Mouse (Mus musculus): Measurements from ENCODE around the gene Ssbp1. TPM values are rescaled to one million over a fixed set of nuclear protein-coding genes. Genes with fewer than 3 reads are reported as not detected.

The Ssbp1 gene
- polyA plus RNA-seq, 1 experiment from 2014 or later = 135 TPM

DNA sequence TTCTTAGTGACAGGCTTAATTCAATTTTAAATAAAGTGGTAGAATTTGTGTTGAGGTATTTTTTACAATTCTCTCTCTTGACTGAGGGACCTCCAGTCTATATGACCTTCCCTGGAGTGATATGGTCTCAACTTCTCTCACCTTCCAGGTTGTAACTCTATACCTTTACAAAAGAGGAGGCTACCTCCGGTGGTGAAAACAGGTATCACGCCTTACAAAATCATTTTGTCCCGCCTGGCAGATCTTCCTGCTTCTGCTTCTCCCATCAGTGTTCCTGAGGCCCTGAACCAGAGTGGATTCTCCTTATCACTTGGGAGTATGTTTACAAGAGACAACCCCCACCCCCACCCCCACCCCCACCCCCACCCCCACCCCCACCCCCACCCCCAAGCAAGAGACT, 29.4 kb upstream of the Ssbp1 start:
- H3K36me3 ChIP-seq (ENCODE audit: control insufficient read depth, insufficient read depth, low read length) = no peaks in the 10 kb centered on the region
- ATAC-seq (ENCODE audit: insufficient read depth, low FRiP score) = no peak

DNA sequence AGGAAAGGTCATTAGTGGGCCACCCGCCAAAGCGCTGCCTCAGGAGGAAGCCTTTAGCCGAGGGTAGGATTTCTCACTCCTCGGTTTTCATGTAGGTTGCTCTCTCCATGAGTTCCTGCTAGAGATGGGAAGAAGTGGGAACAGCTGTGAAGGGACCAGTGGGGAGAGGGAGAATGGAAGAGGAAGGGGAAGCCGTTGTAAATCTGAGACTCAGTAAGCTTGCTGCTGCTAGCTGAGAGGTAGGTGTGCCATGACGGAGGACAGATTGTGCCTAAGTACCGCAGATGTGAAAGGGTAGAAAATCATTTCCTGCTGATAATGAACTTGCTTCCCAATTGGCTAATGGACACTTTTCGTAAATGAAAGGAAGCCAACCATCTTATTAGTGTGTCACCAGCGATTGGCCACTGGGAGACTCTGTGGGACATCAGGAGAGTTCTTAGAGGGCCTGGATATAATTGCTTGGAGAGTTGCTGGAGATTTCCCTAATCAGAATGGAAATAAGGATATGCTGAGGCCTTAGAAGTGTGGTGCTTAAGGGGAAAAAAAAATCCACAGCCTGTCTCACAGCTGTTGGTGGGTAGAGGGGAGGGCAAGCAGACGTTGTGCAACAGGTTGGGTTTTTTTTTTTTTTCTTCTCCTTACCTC, 27.7 kb upstream of the Ssbp1 start:
- H3K27me3 ChIP-seq (ENCODE audit: control insufficient read depth, insufficient read depth, low read length) = peaks cover 4% of the 10 kb centered on the region
- no peaks in the 10 kb centered on the region for H3K9me3 ChIP-seq (replicated peaks; ENCODE audit: control insufficient read depth, low read length)
- no peak overlapping the region for H3K9ac ChIP-seq (ENCODE audit: low read length)
- H3K36me3 ChIP-seq (ENCODE audit: control insufficient read depth, insufficient read depth, low read length) = no peaks in the 10 kb centered on the region
- H3K4me2 ChIP-seq (ENCODE audit: low read depth, low read length) = no peak overlapping the region
- no peak for ATAC-seq (ENCODE audit: insufficient read depth, low FRiP score)
- 33% methylated on average over 10 of the region's 10 CpGs for WGBS
- H3K4me3 ChIP-seq (replicated peaks; ENCODE audit: low read length) = no peak overlapping the region
- H3K27ac ChIP-seq (ENCODE audit: low read length) = no peak overlapping the region
- H3K4me1 ChIP-seq (ENCODE audit: control insufficient read depth, insufficient read depth, low read length) = no peaks in the 10 kb centered on the region

More for the DNA sequence above, 29.4 kb upstream of the Ssbp1 start:
- no peak overlapping the region for H3K27ac ChIP-seq (ENCODE audit: low read length)
- H3K27me3 ChIP-seq (ENCODE audit: control insufficient read depth, insufficient read depth, low read length) = peaks cover 4% of the 10 kb centered on the region
- no peaks in the 10 kb centered on the region for H3K9me3 ChIP-seq (replicated peaks; ENCODE audit: control insufficient read depth, low read length)
- H3K4me1 ChIP-seq (ENCODE audit: control insufficient read depth, insufficient read depth, low read length) = no peaks in the 10 kb centered on the region
- 32% methylated on average over 3 of the region's 3 CpGs for WGBS
- H3K4me2 ChIP-seq (ENCODE audit: low read depth, low read length) = no peak overlapping the region
- H3K4me3 ChIP-seq (replicated peaks; ENCODE audit: low read length) = no peak overlapping the region
- H3K9ac ChIP-seq (ENCODE audit: low read length) = no peak overlapping the region

DNA sequence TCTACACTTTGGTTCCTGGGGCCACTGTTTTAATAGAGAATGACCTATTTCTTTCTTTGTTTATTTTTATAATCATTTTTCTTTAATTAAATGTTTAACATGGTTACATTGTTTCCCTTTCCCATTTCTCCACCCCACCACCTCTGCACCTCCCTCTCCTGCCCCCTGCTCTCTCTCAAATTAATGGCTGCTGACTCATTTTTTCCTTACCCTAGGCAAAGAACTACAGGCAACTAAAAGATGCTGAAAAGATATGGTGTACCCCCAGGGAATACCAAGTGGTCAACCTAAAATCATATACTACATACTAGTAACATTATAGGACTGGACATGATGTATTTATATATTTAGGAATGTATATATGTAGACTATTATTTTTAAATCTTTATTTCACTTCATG, 22.5 kb upstream of the Ssbp1 start:
- no peaks in the 10 kb centered on the region for H3K9me3 ChIP-seq (replicated peaks; ENCODE audit: control insufficient read depth, low read length)
- H3K4me1 ChIP-seq (ENCODE audit: control insufficient read depth, insufficient read depth, low read length) = no peaks in the 10 kb centered on the region
- H3K4me3 ChIP-seq (replicated peaks; ENCODE audit: low read length) = no peak overlapping the region
- H3K9ac ChIP-seq (ENCODE audit: low read length) = no peak overlapping the region
- H3K27ac ChIP-seq (ENCODE audit: low read length) = no peak overlapping the region
- ATAC-seq (ENCODE audit: insufficient read depth, low FRiP score) = no peak
- no peaks in the 10 kb centered on the region for H3K36me3 ChIP-seq (ENCODE audit: control insufficient read depth, insufficient read depth, low read length)
- H3K4me2 ChIP-seq (ENCODE audit: low read depth, low read length) = no peak overlapping the region
- peaks cover under 1% of the 10 kb centered on the region; the same call in 1 of the 2 replicates for H3K27me3 ChIP-seq (ENCODE audit: control insufficient read depth, insufficient read depth, low read length)

DNA sequence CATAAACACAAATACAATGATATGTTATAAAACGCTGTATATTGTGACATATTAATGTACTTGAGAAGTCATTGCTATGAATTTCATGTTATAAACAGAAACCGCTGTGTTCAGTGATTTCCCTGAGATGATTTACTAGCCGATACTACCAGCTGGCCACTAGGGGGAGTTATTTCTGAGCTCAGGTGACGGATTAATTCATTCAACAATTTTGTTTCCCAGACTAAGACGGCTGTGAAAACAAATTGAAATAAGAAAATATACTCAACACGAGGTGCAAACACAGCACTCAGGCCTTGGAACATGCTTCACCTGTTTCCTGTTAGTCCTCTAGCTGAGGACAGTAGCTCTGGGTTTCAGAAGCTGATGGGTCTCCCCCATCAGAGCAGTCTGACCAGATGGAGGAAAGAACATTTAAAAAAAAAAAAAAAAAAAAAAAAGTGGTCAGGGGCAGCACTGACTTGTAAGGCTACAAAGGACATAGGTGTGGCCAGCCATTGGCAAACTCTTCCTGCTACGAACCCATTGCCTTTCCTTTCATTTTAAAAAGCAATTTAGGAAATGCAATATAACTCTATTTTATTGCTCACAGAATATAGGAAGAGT, 16.6 kb upstream of the Ssbp1 start:
- Histone ChIP-seq H3K4me3 (replicated peaks; ENCODE audit: low read length) (no peak overlapping the region), H3K36me3 (ENCODE audit: control insufficient read depth, insufficient read depth, low read length) (no peaks in the 10 kb centered on the region), H3K27me3 (ENCODE audit: control insufficient read depth, insufficient read depth, low read length) (no peaks in the 10 kb centered on the region), H3K4me1 (ENCODE audit: control insufficient read depth, insufficient read depth, low read length) (no peaks in the 10 kb centered on the region), H3K9me3 (replicated peaks; ENCODE audit: control insufficient read depth, low read length) (no peaks in the 10 kb centered on the region), H3K27ac (ENCODE audit: low read length) (no peak overlapping the region), H3K9ac (ENCODE audit: low read length) (no peak overlapping the region), H3K4me2 (ENCODE audit: low read depth, low read length) (no peak overlapping the region)
- 20% methylated on average over 7 of the region's 7 CpGs for WGBS
- ATAC-seq (ENCODE audit: insufficient read depth, low FRiP score) = no peak

DNA sequence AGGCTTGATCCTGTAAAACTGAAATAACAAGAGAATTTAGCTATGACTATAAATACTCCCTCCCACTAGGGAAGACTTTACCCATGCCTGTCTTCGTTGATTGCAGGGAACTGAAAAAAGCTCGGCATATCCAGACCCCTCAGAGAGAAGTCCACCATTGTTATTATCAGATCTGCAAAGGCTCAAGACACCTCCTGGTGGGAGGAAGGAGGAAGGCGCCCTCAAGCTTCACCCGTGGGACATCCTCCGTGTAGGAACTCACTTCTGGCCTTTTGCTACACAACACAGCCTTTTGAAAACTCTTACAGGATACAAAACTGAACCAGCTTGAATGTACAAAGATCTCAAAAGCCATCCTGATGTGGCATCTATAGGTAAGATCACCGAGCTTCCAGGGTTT, 5.4 kb upstream of the Ssbp1 start:
- no peak overlapping the region for H3K4me2 ChIP-seq (ENCODE audit: low read depth, low read length)
- WGBS = 49% methylated on average over 6 of the region's 6 CpGs
- no peaks in the 10 kb centered on the region for H3K4me1 ChIP-seq (ENCODE audit: control insufficient read depth, insufficient read depth, low read length)
- ATAC-seq (ENCODE audit: insufficient read depth, low FRiP score) = no peak
- no peak overlapping the region for H3K4me3 ChIP-seq (replicated peaks; ENCODE audit: low read length)
- H3K36me3 ChIP-seq (ENCODE audit: control insufficient read depth, insufficient read depth, low read length) = no peaks in the 10 kb centered on the region
- no peaks in the 10 kb centered on the region for H3K27me3 ChIP-seq (ENCODE audit: control insufficient read depth, insufficient read depth, low read length)
- no peaks in the 10 kb centered on the region for H3K9me3 ChIP-seq (replicated peaks; ENCODE audit: control insufficient read depth, low read length)
- H3K27ac ChIP-seq (ENCODE audit: low read length) = no peak overlapping the region
- H3K9ac ChIP-seq (ENCODE audit: low read length) = no peak overlapping the region

DNA sequence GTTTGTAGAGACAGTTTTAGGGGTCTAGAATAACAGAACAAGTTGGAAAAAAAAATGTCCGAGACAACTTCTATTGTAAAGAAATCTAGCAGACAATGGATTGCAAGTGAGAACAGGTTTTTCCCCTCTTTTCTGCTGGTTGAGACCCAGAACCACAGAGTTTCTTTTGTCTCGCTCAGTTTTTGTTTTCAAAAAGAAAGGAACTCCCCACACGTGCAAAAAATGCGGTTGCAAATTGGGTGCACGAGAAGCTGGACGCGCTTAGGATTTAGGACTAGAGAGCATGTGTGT, 513 bp downstream of the Ssbp1 start:
- ATAC-seq (ENCODE audit: insufficient read depth, low FRiP score) = no peak
- peaks cover 15% of the 10 kb centered on the region for H3K36me3 ChIP-seq (ENCODE audit: control insufficient read depth, insufficient read depth, low read length)
- WGBS = 0% methylated on average over 7 of the region's 7 CpGs

DNA sequence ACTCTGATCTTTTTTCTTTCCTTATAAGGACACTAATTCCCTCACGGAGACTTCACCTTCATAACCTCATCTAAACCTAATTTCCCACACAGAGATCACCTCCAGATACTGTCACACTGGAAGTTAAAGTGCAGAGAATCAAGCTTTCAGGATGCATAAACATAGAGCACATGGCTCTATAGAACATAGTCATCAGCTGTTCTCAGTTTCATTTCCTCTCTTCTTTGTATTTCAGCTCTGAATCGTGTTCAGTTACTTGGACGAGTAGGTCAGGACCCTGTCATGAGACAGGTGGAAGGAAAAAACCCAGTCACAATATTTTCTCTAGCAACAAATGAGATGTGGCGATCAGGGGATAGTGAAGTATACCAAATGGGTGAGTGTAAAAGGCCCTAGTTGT, 5.0 kb downstream of the Ssbp1 start:
- ATAC-seq (ENCODE audit: insufficient read depth, low FRiP score) = no peak
- H3K27ac ChIP-seq (ENCODE audit: low read length) = no peak overlapping the region
- peaks cover 29% of the 10 kb centered on the region for H3K36me3 ChIP-seq (ENCODE audit: control insufficient read depth, insufficient read depth, low read length)

More for the DNA sequence above, 513 bp downstream of the Ssbp1 start:
- Histone ChIP-seq H3K9ac (ENCODE audit: low read length) (peak overlapping the region; percentile 84), H3K9me3 (replicated peaks; ENCODE audit: control insufficient read depth, low read length) (no peaks in the 10 kb centered on the region), H3K4me1 (ENCODE audit: control insufficient read depth, insufficient read depth, low read length) (peaks cover 4% of the 10 kb centered on the region), H3K4me3 (replicated peaks; ENCODE audit: low read length) (peak overlapping the region; percentile 66), H3K27me3 (ENCODE audit: control insufficient read depth, insufficient read depth, low read length) (no peaks in the 10 kb centered on the region), H3K27ac (ENCODE audit: low read length) (peak overlapping the region; percentile 95), H3K4me2 (ENCODE audit: low read depth, low read length) (peak overlapping the region; percentile 68)

DNA sequence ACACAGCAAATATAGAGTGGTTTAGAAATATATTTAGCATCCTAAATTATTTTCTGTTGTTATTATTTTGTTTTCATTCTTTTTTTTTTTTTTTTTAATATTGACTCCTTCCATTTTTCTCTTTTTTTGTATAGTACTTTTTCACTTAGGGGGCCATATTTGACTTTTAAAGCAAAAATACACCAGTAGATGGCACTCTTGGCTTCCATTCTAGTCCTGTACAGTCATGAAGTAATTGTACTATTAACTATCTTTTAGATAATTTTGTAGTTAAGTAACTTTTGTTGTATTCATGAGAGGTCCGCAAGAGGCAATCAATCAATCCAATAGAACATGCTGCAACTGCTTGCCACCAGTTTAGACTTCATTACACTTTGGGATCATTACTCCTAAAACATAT, 8.6 kb downstream of the Ssbp1 start:
- Histone ChIP-seq H3K27ac (ENCODE audit: low read length) (no peak overlapping the region), H3K4me2 (ENCODE audit: low read depth, low read length) (no peak overlapping the region), H3K4me1 (ENCODE audit: control insufficient read depth, insufficient read depth, low read length) (no peaks in the 10 kb centered on the region), H3K9me3 (replicated peaks; ENCODE audit: control insufficient read depth, low read length) (no peaks in the 10 kb centered on the region), H3K4me3 (replicated peaks; ENCODE audit: low read length) (no peak overlapping the region), H3K9ac (ENCODE audit: low read length) (no peak overlapping the region), H3K27me3 (ENCODE audit: control insufficient read depth, insufficient read depth, low read length) (no peaks in the 10 kb centered on the region), H3K36me3 (ENCODE audit: control insufficient read depth, insufficient read depth, low read length) (peaks cover 33% of the 10 kb centered on the region)
- 53% methylated on average over 1 of the region's 1 CpGs for WGBS
- ATAC-seq (ENCODE audit: insufficient read depth, low FRiP score) = no peak

More for the DNA sequence above, 5.0 kb downstream of the Ssbp1 start:
- no peak overlapping the region for H3K4me2 ChIP-seq (ENCODE audit: low read depth, low read length)
- H3K9me3 ChIP-seq (replicated peaks; ENCODE audit: control insufficient read depth, low read length) = no peaks in the 10 kb centered on the region
- WGBS = 88% methylated on average over 4 of the region's 4 CpGs
- H3K4me1 ChIP-seq (ENCODE audit: control insufficient read depth, insufficient read depth, low read length) = peaks cover 4% of the 10 kb centered on the region
- no peak overlapping the region for H3K9ac ChIP-seq (ENCODE audit: low read length)
- H3K4me3 ChIP-seq (replicated peaks; ENCODE audit: low read length) = no peak overlapping the region
- no peaks in the 10 kb centered on the region for H3K27me3 ChIP-seq (ENCODE audit: control insufficient read depth, insufficient read depth, low read length)

DNA sequence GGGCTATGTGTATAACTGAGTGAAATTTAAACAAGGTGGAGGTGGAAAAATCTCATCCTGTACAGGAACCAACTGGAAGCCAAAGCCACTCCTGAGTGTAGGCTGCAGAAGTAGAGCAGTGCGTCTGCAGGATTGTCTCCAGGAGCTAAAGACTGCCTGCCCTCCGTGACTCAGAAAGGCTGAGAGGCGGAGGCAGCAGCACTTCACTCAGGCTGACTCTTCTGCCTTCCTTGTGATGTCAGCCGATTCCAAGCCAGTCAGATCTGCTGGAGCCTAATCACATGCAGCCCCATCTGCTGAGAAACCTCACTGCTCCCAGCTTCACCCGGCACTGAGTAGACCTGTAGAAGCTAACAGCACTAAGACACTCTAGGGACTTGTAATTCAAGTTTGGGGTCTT, 11.2 kb downstream of the Ssbp1 start:
- Histone ChIP-seq H3K9me3 (replicated peaks; ENCODE audit: control insufficient read depth, low read length) (no peaks in the 10 kb centered on the region), H3K4me1 (ENCODE audit: control insufficient read depth, insufficient read depth, low read length) (no peaks in the 10 kb centered on the region), H3K27ac (ENCODE audit: low read length) (no peak overlapping the region), H3K4me2 (ENCODE audit: low read depth, low read length) (no peak overlapping the region), H3K9ac (ENCODE audit: low read length) (no peak overlapping the region), H3K36me3 (ENCODE audit: control insufficient read depth, insufficient read depth, low read length) (peaks cover 20% of the 10 kb centered on the region), H3K27me3 (ENCODE audit: control insufficient read depth, insufficient read depth, low read length) (no peaks in the 10 kb centered on the region), H3K4me3 (replicated peaks; ENCODE audit: low read length) (no peak overlapping the region)
- WGBS = 92% methylated on average over 5 of the region's 5 CpGs
- no peak for ATAC-seq (ENCODE audit: insufficient read depth, low FRiP score)

All from stomach, embryonic 16.5 days (tissue).